Mouse (Mus musculus) ES-CJ7 (cell line): ENCODE results near the gene Taar4.

Experiments used
- DNase-seq: peaks from one replicate; pipeline ENCODE4 v3.0.0; 2011; ENCODE audit warnings: low read depth, low spot score

Gene Taar4

GRCm38 (mm10) chr10:24007034-24007433 is 46.7 kb downstream of the Taar4 start:
- no peak for DNase-seq

- DNase-seq, result no peak
Measured at GRCm38 (mm10) chr10:24008143-24008542, 47.8 kb downstream of the Taar4 start.
